Mouse (Mus musculus): ENCODE measurements around the gene Def6. TPM values are rescaled to one million over a fixed set of nuclear protein-coding genes. Genes with fewer than 3 reads are reported as not detected.
A peak's percentile ranks its signal among the peaks of the same experiment; 100 is the strongest.

The Def6 gene
- 4.5 and 4.6 TPM in 2 replicates for polyA plus RNA-seq (2015; fragmentation: Nextera tagmentation; extraction: Ambion mirVana)

GRCm38 (mm10) chr17:28207591-28208313 is at the start of gene Def6:
Gene Def6, plus strand, starts transcription at chr17:28207778.
- Histone ChIP-seq H3K4me1 (replicated peaks; ENCODE audit: control insufficient read depth, insufficient read depth, low read length) (no peaks in the 10 kb centered on the region), H3K9ac (replicated peaks; ENCODE audit: low read depth, low read length) (no peak within 1 kb of the TSS), H3K27me3 (replicated peaks; ENCODE audit: control insufficient read depth, insufficient read depth, low read length) (no peaks in the 10 kb centered on the region), H3K27ac (ENCODE audit: low read length) (no peak within 1 kb of the TSS), H3K9me3 (ENCODE audit: control insufficient read depth, low read length) (no peaks in the 10 kb centered on the region), H3K4me3 (replicated peaks; ENCODE audit: low read length) (peak within 1 kb of the TSS; percentile 0; the same call in 1 of the 2 replicates), H3K4me2 (ENCODE audit: low read length) (peak within 1 kb of the TSS; percentile 16; the same call in 1 of the 2 replicates), H3K36me3 (ENCODE audit: control insufficient read depth, insufficient read depth) (peaks cover 3% of the 10 kb centered on the region; the same call in 1 of the 2 replicates)
- WGBS, result 27% methylated on average over 26 of the region's 26 CpGs
- ATAC-seq, result no peak

GRCm38 (mm10) chr17:28160361-28160760 is 47.2 kb upstream of the Def6 start:
- Histone ChIP-seq H3K9ac (replicated peaks; ENCODE audit: low read depth, low read length) (no peak overlapping the region), H3K27me3 (replicated peaks; ENCODE audit: control insufficient read depth, insufficient read depth, low read length) (0 out of 2 replicates have a peak, but pooled peaks cover 2% of the 10 kb centered on the region), H3K4me2 (ENCODE audit: low read length) (no peak overlapping the region), H3K36me3 (ENCODE audit: control insufficient read depth, insufficient read depth) (0 out of 2 replicates have a peak, but pooled peaks cover 2% of the 10 kb centered on the region), H3K4me3 (replicated peaks; ENCODE audit: low read length) (no peak overlapping the region), H3K4me1 (replicated peaks; ENCODE audit: control insufficient read depth, insufficient read depth, low read length) (peaks cover 2% of the 10 kb centered on the region; the same call in 1 of the 2 replicates), H3K9me3 (ENCODE audit: control insufficient read depth, low read length) (no peaks in the 10 kb centered on the region), H3K27ac (ENCODE audit: low read length) (no peak overlapping the region)
- ATAC-seq, result no peak
- 31% methylated on average over 10 of the region's 10 CpGs for whole genome bisulfite sequencing

- WGBS, result 22% methylated on average over 11 of the region's 11 CpGs
Measured at GRCm38 (mm10) chr17:28161310-28161881, 46.2 kb upstream of the Def6 start.

GRCm38 (mm10) chr17:28163666-28164065 is 43.9 kb upstream of the Def6 start:
- ATAC-seq, result peak; percentile 63
- H3K27ac ChIP-seq (ENCODE audit: low read length), result no peak overlapping the region
- H3K9me3 ChIP-seq (ENCODE audit: control insufficient read depth, low read length), result no peaks in the 10 kb centered on the region
- H3K27me3 ChIP-seq (replicated peaks; ENCODE audit: control insufficient read depth, insufficient read depth, low read length), result 0 out of 2 replicates have a peak, but pooled peaks cover 2% of the 10 kb centered on the region
- 0 out of 2 replicates have a peak, but pooled peaks cover 3% of the 10 kb centered on the region for H3K36me3 ChIP-seq (ENCODE audit: control insufficient read depth, insufficient read depth)
- H3K9ac ChIP-seq (replicated peaks; ENCODE audit: low read depth, low read length), result no peak overlapping the region
- peaks cover 2% of the 10 kb centered on the region; the same call in 1 of the 2 replicates for H3K4me1 ChIP-seq (replicated peaks; ENCODE audit: control insufficient read depth, insufficient read depth, low read length)
- no peak overlapping the region for H3K4me3 ChIP-seq (replicated peaks; ENCODE audit: low read length)
- H3K4me2 ChIP-seq (ENCODE audit: low read length), result no peak overlapping the region
- WGBS, result 13% methylated on average over 6 of the region's 6 CpGs

More at GRCm38 (mm10) chr17:28161310-28161881, 46.2 kb upstream of the Def6 start:
- Histone ChIP-seq H3K9me3 (ENCODE audit: control insufficient read depth, low read length) (no peaks in the 10 kb centered on the region), H3K4me2 (ENCODE audit: low read length) (no peak overlapping the region), H3K27me3 (replicated peaks; ENCODE audit: control insufficient read depth, insufficient read depth, low read length) (0 out of 2 replicates have a peak, but pooled peaks cover 2% of the 10 kb centered on the region), H3K27ac (ENCODE audit: low read length) (no peak overlapping the region), H3K4me1 (replicated peaks; ENCODE audit: control insufficient read depth, insufficient read depth, low read length) (peaks cover 2% of the 10 kb centered on the region; the same call in 1 of the 2 replicates), H3K9ac (replicated peaks; ENCODE audit: low read depth, low read length) (no peak overlapping the region), H3K4me3 (replicated peaks; ENCODE audit: low read length) (no peak overlapping the region), H3K36me3 (ENCODE audit: control insufficient read depth, insufficient read depth) (0 out of 2 replicates have a peak, but pooled peaks cover 2% of the 10 kb centered on the region)
- ATAC-seq, result no peak

GRCm38 (mm10) chr17:28170460-28171305 is 36.9 kb upstream of the Def6 start:
- no peaks in the 10 kb centered on the region for H3K9me3 ChIP-seq (ENCODE audit: control insufficient read depth, low read length)
- ATAC-seq, result no peak
- H3K4me2 ChIP-seq (ENCODE audit: low read length), result no peak overlapping the region
- WGBS, result 87% methylated on average over 6 of the region's 6 CpGs
- H3K9ac ChIP-seq (replicated peaks; ENCODE audit: low read depth, low read length), result no peak overlapping the region
- H3K4me3 ChIP-seq (replicated peaks; ENCODE audit: low read length), result no peak overlapping the region
- H3K27me3 ChIP-seq (replicated peaks; ENCODE audit: control insufficient read depth, insufficient read depth, low read length), result no peaks in the 10 kb centered on the region
- 0 out of 2 replicates have a peak, but pooled peaks cover 2% of the 10 kb centered on the region for H3K36me3 ChIP-seq (ENCODE audit: control insufficient read depth, insufficient read depth)
- peaks cover 2% of the 10 kb centered on the region; the same call in 1 of the 2 replicates for H3K4me1 ChIP-seq (replicated peaks; ENCODE audit: control insufficient read depth, insufficient read depth, low read length)
- H3K27ac ChIP-seq (ENCODE audit: low read length), result no peak overlapping the region

GRCm38 (mm10) chr17:28172690-28173089 is 34.9 kb upstream of the Def6 start:
- WGBS, result 72% methylated on average over 9 of the region's 9 CpGs
- ATAC-seq, result no peak
- Histone ChIP-seq H3K9me3 (ENCODE audit: control insufficient read depth, low read length) (no peaks in the 10 kb centered on the region), H3K4me3 (replicated peaks; ENCODE audit: low read length) (no peak overlapping the region), H3K4me2 (ENCODE audit: low read length) (no peak overlapping the region), H3K27me3 (replicated peaks; ENCODE audit: control insufficient read depth, insufficient read depth, low read length) (no peaks in the 10 kb centered on the region), H3K4me1 (replicated peaks; ENCODE audit: control insufficient read depth, insufficient read depth, low read length) (peaks cover 13% of the 10 kb centered on the region), H3K36me3 (ENCODE audit: control insufficient read depth, insufficient read depth) (0 out of 2 replicates have a peak, but pooled peaks cover 2% of the 10 kb centered on the region), H3K9ac (replicated peaks; ENCODE audit: low read depth, low read length) (no peak overlapping the region), H3K27ac (ENCODE audit: low read length) (no peak overlapping the region)

GRCm38 (mm10) chr17:28176775-28177539 is 30.6 kb upstream of the Def6 start, which contains the start of gene Zfp523:
Gene Zfp523, plus strand, starts transcription at chr17:28177129.
- peak within 1 kb of the TSS; percentile 82 for H3K4me3 ChIP-seq (replicated peaks; ENCODE audit: low read length)
- peaks cover 21% of the 10 kb centered on the region for H3K4me1 ChIP-seq (replicated peaks; ENCODE audit: control insufficient read depth, insufficient read depth, low read length)
- peak within 1 kb of the TSS; percentile 86 for H3K27ac ChIP-seq (ENCODE audit: low read length)
- under 1% methylated on average over 69 of the region's 82 CpGs for WGBS
- peak within 1 kb of the TSS; percentile 96 for H3K9ac ChIP-seq (replicated peaks; ENCODE audit: low read depth, low read length)
- no peaks in the 10 kb centered on the region for H3K36me3 ChIP-seq (ENCODE audit: control insufficient read depth, insufficient read depth)
- peak within 1 kb of the TSS; percentile 82 for H3K4me2 ChIP-seq (ENCODE audit: low read length)
- H3K27me3 ChIP-seq (replicated peaks; ENCODE audit: control insufficient read depth, insufficient read depth, low read length), result no peaks in the 10 kb centered on the region
- peak; percentile 85 for ATAC-seq
- H3K9me3 ChIP-seq (ENCODE audit: control insufficient read depth, low read length), result no peaks in the 10 kb centered on the region

- Histone ChIP-seq H3K9me3 (ENCODE audit: control insufficient read depth, low read length) (no peaks in the 10 kb centered on the region), H3K9ac (replicated peaks; ENCODE audit: low read depth, low read length) (peak overlapping the region; percentile 96), H3K27me3 (replicated peaks; ENCODE audit: control insufficient read depth, insufficient read depth, low read length) (no peaks in the 10 kb centered on the region), H3K4me2 (ENCODE audit: low read length) (peak overlapping the region; percentile 82), H3K27ac (ENCODE audit: low read length) (peak overlapping the region; percentile 86), H3K4me1 (replicated peaks; ENCODE audit: control insufficient read depth, insufficient read depth, low read length) (peaks cover 19% of the 10 kb centered on the region), H3K4me3 (replicated peaks; ENCODE audit: low read length) (peak overlapping the region; percentile 82), H3K36me3 (ENCODE audit: control insufficient read depth, insufficient read depth) (no peaks in the 10 kb centered on the region)
- ATAC-seq, result peak; percentile 55
- 16% methylated on average over 8 of the region's 22 CpGs for WGBS
Measured at GRCm38 (mm10) chr17:28177540-28178046, 30.0 kb upstream of the Def6 start.

All from forebrain, embryonic 16.5 days (tissue).